Mouse (Mus musculus) intestine, embryonic 16.5 days (tissue): ENCODE data around the gene Anks1. TPM values are rescaled to one million over a fixed set of nuclear protein-coding genes. Genes with fewer than 3 reads are reported as not detected.
"Not testable (repeated sequence)": the region's sequence is repeated elsewhere in the genome, so short reads cannot be mapped to it uniquely, and the experiment has no call there.

ENCODE experiments used
- ATAC-seq: fragments of 200-750 bp; cut with Nextera tagmentation; 2 replicates; pipeline ENCODE4 v1.8.0; 2017; ENCODE audit warnings: moderate TSS enrichment, moderate library complexity
- H3K27ac ChIP-seq: fragments of 300-500 bp; sonication (generic); 2 replicates; pipeline ENCODE4 v1.5.1; 2014; ENCODE audit warnings: mild to moderate bottlenecking, low read length
- H3K27me3 ChIP-seq: fragments of 300-500 bp; sonication (generic); replicated peaks from 2 replicates; pipeline ENCODE4 v1.6.1; 2014; ENCODE audit warnings: low read length, control low read depth, mixed read lengths; ENCODE audit not compliant: control insufficient read depth, insufficient read depth
- H3K36me3 ChIP-seq: fragments of 300-500 bp; sonication (generic); 2 replicates; pipeline ENCODE4 v1.6.1; 2014; ENCODE audit warnings: low read length, control low read depth; ENCODE audit not compliant: control insufficient read depth, insufficient read depth
- H3K4me1 ChIP-seq: fragments of 300-500 bp; sonication (generic); 2 replicates; pipeline ENCODE4 v1.6.1; 2014; ENCODE audit warnings: low read length, control low read depth, mixed read lengths; ENCODE audit not compliant: control insufficient read depth, insufficient read depth
- H3K4me2 ChIP-seq: fragments of 300-500 bp; sonication (generic); 2 replicates; pipeline ENCODE4 v1.6.1; 2014; ENCODE audit warnings: low read depth, low read length, control low read depth
- H3K4me3 ChIP-seq: fragments of 300-500 bp; sonication (generic); 2 replicates; pipeline ENCODE4 v1.5.1; 2014; ENCODE audit warnings: mild to moderate bottlenecking, low read length
- H3K9ac ChIP-seq: fragments of 300-500 bp; sonication (generic); 2 replicates; pipeline ENCODE4 v1.6.1; 2014; ENCODE audit warnings: low read depth, low read length
- H3K9me3 ChIP-seq: fragments of 300-500 bp; sonication (generic); 2 replicates; pipeline ENCODE4 v1.6.1; 2016; ENCODE audit warnings: low read length, control low read depth; ENCODE audit not compliant: control insufficient read depth
- WGBS: fragments of 180-500 bp; shearing (Covaris S2); extraction: QIAGEN DNeasy Blood & Tissue Kit; methylation state at CpG from one replicate; pipeline ENCODE4 v1.1.7; 2014; 5-methylcytosine and 5-hydroxymethylcytosine counted together
- polyA plus RNA-seq: library from polyadenylated mRNA; unstranded; fragments of >200 nt; fragmentation: Nextera tagmentation; extraction: Ambion mirVana; gene quantifications from 2 replicates; pipeline ENCODE4 v1.2.1, GENCODE M21; 2015

Anks1 gene
- polyA plus RNA-seq, 1 experiment from 2014 or later: 10.0 TPM

DNA sequence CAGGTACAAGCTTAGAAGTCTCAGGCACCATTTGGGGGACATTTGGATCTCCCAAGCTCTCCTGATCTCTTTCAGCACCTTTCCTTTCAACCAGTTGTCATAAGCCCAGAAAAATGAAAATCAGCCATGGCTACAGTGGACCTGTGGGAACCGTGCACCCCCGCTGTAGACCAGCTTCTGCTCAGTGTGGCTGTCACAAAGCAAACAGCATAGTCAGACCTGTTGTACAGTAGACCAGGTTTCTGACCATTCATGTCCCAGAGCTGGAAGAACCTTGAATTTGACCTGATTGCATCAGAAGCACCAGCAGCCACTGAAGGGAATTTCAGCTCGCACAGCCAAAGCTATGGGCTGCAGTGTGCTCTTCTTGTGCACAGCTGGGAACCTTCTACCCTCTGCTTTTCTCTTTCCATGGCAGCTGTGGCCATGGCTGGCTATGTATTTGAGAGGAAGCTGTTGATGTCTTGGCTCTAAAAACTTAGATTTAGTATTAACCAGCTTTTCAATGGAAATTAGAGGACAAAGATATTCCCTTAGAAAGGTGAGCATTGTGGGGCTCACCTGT lies 71.4 kb downstream of the Anks1 start:
- no peak overlapping the region for H3K4me3 ChIP-seq
- H3K27ac ChIP-seq: no peak overlapping the region
- no peaks in the 10 kb centered on the region for H3K4me1 ChIP-seq
- 88% methylated on average over 3 of the region's 3 CpGs for WGBS
- no peaks in the 10 kb centered on the region for H3K9me3 ChIP-seq
- H3K9ac ChIP-seq: no peak overlapping the region
- no peak overlapping the region for H3K4me2 ChIP-seq
- ATAC-seq: no peak
- H3K36me3 ChIP-seq: peaks cover 10% of the 10 kb centered on the region
- no peaks in the 10 kb centered on the region for H3K27me3 ChIP-seq

- no peak overlapping the region for H3K9ac ChIP-seq
- no peak overlapping the region for H3K4me3 ChIP-seq
- no peak overlapping the region for H3K4me2 ChIP-seq
- ATAC-seq: no peak
- no peaks in the 10 kb centered on the region for H3K27me3 ChIP-seq
- H3K4me1 ChIP-seq: no peaks in the 10 kb centered on the region
- 82% methylated on average over 5 of the region's 5 CpGs for WGBS
- peaks cover 19% of the 10 kb centered on the region for H3K36me3 ChIP-seq
- H3K27ac ChIP-seq: no peak overlapping the region
- no peaks in the 10 kb centered on the region for H3K9me3 ChIP-seq
Measured at GRCm38 (mm10) chr17:27981451-27982069, 72.5 kb downstream of the Anks1 start.

DNA sequence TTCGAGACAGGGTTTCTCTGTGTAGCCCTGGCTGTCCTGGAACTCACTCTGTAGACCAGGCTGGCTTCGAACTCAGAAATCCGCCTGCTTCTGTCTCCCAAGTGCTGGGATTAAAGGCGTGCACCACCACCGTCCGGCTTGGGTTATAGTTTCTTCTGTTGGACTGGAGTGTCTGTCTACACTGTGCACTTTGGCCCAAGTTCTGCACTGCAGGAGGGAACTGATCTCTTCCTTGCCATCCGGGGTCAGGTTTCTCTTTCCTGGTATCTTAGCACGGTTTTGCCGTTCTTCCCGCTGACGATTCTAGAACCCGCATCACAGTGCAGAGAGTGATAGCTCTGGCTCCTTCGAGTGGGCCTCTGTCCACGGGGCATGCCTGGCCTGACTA lies 73.0 kb downstream of the Anks1 start:
- not testable (repeated sequence) for H3K9me3 ChIP-seq, H3K27ac ChIP-seq, H3K27me3 ChIP-seq, H3K4me1 ChIP-seq, H3K9ac ChIP-seq, H3K4me3 ChIP-seq, ATAC-seq, H3K4me2 ChIP-seq
- H3K36me3 ChIP-seq: peaks cover 22% of the 10 kb centered on the region
- 93% methylated on average over 13 of the region's 14 CpGs for WGBS

DNA sequence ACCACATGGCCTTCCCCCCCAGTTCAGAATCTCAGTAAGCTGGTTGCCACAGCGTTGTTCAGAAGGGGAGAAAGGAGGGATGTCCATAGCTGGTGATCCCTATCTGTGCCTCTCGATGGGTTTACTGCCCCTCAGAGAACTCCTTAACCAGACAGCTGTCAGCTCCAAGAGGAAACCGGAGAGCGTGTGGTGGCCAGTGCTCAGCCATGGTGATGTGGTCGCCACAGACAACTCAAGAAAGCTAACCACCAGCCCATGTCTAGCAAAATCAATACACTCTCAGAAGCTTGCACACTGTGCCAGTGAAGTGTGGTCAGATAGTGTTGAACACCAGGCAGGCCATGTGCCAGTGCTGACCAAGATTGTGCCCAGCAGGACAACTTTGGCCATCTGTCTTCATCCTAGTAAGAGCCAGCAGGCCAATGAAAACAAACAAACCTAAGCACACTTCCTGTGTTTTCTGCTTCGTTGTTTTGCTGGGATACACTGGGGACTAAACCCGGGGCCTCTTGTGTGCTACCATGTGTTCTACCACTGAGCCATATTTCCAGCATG lies 73.7 kb downstream of the Anks1 start:
- WGBS: 78% methylated on average over 7 of the region's 7 CpGs
- Histone ChIP-seq H3K9me3 (no peaks in the 10 kb centered on the region), H3K4me2 (no peak overlapping the region), H3K4me3 (no peak overlapping the region), H3K4me1 (no peaks in the 10 kb centered on the region), H3K27me3 (no peaks in the 10 kb centered on the region), H3K36me3 (peaks cover 19% of the 10 kb centered on the region), H3K9ac (no peak overlapping the region), H3K27ac (no peak overlapping the region)
- ATAC-seq: no peak

DNA sequence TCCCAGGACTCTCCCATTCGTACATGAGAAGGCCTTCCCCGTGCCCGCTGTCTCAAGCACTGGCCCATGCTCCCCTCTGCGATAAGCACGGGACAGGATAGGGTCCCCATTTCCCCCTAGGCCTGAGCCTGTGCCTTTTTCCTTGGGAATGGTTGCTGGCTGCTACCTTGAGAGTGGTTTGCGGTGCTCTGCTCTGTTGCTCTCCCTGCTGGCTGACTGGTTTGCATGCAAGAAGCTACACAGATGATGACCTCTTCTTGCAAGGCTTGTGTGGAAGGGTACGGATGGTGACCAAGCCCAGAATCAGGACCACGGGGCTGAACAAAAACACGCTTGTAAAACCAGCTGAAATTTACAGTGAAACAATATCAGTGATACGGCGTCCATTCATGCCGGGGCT lies 75.3 kb downstream of the Anks1 start:
- ATAC-seq: no peak
- H3K27me3 ChIP-seq: no peaks in the 10 kb centered on the region
- WGBS: 90% methylated on average over 12 of the region's 12 CpGs
- H3K9me3 ChIP-seq: no peaks in the 10 kb centered on the region
- H3K4me3 ChIP-seq: no peak overlapping the region
- H3K27ac ChIP-seq: no peak overlapping the region
- H3K4me1 ChIP-seq: no peaks in the 10 kb centered on the region
- H3K9ac ChIP-seq: no peak overlapping the region
- peaks cover 19% of the 10 kb centered on the region for H3K36me3 ChIP-seq
- H3K4me2 ChIP-seq: no peak overlapping the region

- H3K36me3 ChIP-seq: peaks cover 19% of the 10 kb centered on the region
- no peak overlapping the region for H3K27ac ChIP-seq
- no peak overlapping the region for H3K9ac ChIP-seq
- no peaks in the 10 kb centered on the region for H3K4me1 ChIP-seq
- no peak for ATAC-seq
- H3K4me2 ChIP-seq: no peak overlapping the region
- no peaks in the 10 kb centered on the region for H3K9me3 ChIP-seq
- WGBS: 93% methylated on average over 19 of the region's 19 CpGs
- H3K4me3 ChIP-seq: no peak overlapping the region
- no peaks in the 10 kb centered on the region for H3K27me3 ChIP-seq
Measured at GRCm38 (mm10) chr17:27986106-27986505, 77.0 kb downstream of the Anks1 start.

DNA sequence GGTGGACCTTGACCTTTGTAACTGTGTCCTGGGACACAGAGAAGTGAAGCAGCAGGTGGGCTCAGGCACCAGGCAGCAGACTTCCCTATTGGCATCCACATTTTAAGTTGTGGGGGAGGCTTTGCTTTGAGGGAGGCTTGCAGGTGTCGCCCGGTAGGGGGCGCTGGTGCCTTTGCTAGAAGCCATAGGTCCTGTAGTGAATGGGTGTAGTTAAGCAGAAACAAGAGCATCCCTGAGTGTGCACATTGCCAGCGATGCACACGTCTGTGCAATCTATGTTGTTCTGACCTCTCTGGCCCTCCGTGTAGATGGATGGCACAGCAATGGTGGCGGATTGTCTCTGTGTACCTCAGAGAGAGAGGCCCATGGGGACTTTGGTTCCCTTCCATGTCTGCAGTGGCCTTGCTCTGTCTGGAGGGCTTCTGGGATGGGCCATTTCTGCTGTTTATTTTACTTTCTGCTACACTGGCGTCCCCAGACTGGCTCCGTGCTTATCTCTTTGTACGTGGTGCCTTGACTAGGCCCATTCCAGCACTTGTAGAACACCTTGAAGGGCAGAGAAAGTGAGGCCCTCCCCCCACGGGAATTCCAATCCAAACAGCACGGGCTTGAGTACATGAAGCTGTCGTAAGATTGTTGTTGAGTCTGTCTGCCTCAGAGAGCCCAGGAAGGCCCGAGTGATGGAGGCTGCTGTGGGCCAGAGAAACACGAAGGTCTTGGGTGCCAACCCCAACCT lies 80.9 kb downstream of the Anks1 start:
- H3K4me3 ChIP-seq: no peak overlapping the region
- H3K4me1 ChIP-seq: 0 out of 2 replicates have a peak, but pooled peaks cover 6% of the 10 kb centered on the region
- peaks cover 22% of the 10 kb centered on the region for H3K36me3 ChIP-seq
- H3K27me3 ChIP-seq: no peaks in the 10 kb centered on the region
- ATAC-seq: peak; percentile 76
- no peak overlapping the region for H3K4me2 ChIP-seq
- H3K9ac ChIP-seq: 0 out of 2 replicates have a peak overlapping the region, but pooled peaks have one; percentile 22
- 33% methylated on average over 15 of the region's 15 CpGs for WGBS
- H3K27ac ChIP-seq: no peak overlapping the region
- H3K9me3 ChIP-seq: no peaks in the 10 kb centered on the region

DNA sequence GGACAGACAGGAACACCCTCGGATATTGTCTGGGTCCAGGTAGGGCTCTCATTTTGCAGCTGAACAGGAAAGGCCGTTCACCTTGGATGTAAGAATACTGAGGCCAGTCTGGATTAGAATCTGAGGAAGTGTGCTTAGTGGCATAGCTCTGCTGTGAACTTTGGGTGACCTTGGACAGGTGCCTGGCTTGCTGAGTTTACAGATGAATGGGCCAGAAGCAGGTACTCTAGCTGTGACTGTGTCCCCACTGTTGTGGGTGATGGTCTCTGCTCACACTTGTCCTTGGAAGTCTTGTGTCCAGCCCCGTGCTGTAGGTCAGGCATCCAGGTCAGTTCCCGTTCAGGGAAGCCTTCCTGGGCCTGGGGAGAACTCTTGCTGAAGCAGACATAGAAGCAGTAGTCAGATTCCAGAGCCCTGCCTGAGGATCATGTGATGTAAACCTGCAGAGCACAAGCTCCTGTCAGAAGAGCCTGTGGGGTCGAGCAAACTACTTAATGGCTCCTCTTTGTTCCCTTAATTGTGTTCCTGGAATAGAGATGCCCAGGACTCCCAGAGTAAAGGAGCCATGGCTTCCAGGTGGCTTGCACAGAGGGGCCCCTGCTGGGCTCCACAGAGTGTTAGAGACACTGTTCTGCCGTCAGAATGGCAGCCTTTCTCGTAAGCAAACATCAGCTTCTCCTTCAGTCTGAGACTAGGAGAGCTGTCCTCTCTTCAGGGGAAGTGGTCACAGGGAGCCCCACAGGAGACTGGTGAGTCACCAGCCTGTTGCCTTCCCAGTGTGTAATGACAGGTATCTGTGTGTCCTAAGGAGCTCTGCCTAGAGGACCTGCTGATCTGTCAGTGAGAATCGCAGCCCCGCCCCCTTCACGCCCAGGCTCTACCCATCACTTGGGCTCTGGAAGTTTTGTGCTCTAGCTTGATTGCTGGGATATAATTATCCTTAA lies 85.2 kb downstream of the Anks1 start:
- Histone ChIP-seq H3K9me3 (no peaks in the 10 kb centered on the region), H3K27me3 (no peaks in the 10 kb centered on the region), H3K36me3 (0 out of 2 replicates have a peak, but pooled peaks cover 3% of the 10 kb centered on the region), H3K4me1 (0 out of 2 replicates have a peak, but pooled peaks cover 6% of the 10 kb centered on the region), H3K9ac (peak overlapping the region; percentile 21; the same call in 1 of the 2 replicates), H3K4me3 (no peak overlapping the region), H3K27ac (no peak overlapping the region), H3K4me2 (no peak overlapping the region)
- WGBS: 53% methylated on average over 10 of the region's 10 CpGs
- no peak for ATAC-seq
